Mouse (Mus musculus): Measurements from ENCODE around the gene Gemin6.
"Not testable (repeated sequence)": the region's sequence is repeated elsewhere in the genome, so short reads cannot be mapped to it uniquely, and the experiment has no call there.

Gene Gemin6

GRCm38 (mm10) chr17:80224326-80225116 is at the start of gene Gemin6:
Gene Gemin6, plus strand, starts transcription at chr17:80224441.
- DNase-seq (ENCODE audit: low spot score) = peak; percentile 59

DNA sequence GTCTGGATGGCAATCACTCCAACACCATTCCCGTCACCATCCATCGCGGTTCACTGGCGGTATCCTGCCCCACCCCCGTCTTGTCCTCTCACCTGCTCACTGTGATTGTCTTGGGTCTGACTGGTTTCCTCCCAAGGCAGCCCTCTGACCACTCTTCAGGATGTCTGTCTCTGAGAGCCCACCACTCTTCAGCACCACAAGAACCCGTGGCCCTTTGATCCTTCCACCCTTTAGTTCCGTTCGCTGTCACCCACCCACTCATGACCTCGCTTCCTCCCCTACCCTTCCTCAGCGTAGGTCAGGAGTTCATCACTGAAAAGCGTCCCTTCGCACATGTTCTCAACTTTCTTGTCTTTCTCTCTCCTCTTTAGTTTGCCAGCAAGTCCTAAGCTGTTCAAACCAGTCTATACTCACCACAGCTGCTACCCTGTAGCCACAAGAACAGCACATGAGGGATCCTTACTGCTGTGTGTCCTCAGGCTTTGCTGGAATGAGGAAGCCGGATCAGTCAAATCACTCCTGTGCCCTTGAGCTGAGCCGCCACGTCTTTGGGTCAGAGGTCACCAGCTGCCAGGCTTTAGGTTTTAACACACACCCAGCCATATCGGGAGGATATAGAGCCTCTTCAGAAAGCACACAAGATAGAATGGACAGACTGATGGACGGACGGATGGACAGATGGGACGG is 49.4 kb upstream of the Gemin6 start:
- no peak for DNase-seq (ENCODE audit: low spot score)

- no peak for DNase-seq (ENCODE audit: low spot score)
Observed at GRCm38 (mm10) chr17:80175386-80175739, 48.9 kb upstream of the Gemin6 start.

DNA sequence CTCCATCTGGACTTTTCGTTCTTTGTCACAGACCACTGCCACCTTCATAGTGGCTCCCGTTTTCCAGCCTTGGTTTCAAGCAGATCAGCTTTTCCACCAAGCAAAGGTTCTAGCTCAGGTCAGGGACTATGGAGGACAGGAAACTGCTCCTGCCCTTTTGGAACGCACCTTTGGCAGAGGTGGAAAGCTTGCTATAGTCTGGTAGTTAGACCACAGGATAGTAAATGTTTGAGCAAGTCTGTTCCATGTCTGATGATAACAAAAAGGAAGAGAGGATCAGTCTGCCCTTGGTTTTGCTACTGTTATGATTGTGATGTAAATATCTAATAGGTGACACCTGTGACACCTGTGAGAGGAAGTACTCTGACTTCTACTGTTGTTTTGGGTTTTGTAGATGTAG is 48.3 kb upstream of the Gemin6 start:
- no peak for DNase-seq (ENCODE audit: low spot score)

DNA sequence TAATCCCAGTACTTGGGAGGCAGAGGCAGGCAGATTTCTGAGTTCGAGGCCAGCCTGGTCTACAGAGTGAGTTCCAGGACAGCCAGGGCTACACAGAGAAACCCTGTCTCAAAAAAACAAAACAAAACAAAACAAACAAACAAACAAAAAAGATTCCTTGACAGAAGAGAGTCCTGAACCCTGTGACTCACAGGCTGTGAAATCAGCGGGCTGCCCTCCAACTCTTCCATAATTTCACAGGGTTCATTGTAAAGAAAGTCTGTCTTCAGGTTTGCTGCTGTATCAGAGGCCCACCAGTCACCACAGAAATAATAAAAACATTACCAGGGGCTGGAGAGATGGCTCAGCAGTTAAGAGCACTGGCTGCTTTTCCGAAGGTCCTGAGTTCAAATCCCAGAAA is 45.4 kb upstream of the Gemin6 start:
- DNase-seq (ENCODE audit: low spot score) = not testable (repeated sequence)

DNA sequence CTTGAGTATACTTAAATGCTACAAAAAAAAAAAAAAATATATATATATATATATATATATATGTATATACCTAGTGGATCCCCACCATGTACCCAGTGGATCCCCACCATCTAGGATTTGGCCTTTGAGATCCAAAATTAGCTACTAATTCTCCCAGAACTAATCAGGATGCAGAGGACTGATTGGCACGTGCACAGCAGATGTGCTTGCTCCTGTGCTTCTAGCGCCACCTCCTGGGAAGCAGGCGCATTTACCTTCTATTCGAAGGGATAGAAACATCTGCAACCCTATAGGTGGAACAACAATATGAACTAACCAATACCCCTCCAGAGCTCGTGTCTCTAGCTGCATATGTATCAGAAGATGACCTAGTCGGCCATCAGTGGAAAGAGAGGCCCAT is 44.3 kb upstream of the Gemin6 start:
- DNase-seq (ENCODE audit: low spot score) = peak; percentile 62

DNA sequence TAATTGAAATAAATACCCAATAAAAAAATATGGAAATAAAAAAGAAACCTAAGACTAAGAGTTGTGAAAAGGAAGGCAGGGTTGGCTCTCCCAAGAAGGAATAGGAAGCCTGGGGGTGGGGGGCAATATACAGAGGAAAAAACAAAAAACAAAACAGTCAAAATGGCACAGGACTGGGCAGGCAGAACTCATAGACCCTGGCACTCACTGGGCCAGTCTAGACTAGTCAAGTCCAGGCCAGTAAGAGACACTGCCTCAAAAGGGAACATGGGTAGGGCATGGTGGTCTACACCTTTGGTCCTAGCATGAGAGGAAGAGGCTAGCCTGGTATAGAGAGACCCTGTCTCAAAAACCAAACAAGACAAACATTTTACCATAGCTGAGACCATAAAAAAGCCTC is 43.8 kb upstream of the Gemin6 start:
- no peak for DNase-seq (ENCODE audit: low spot score)

DNA sequence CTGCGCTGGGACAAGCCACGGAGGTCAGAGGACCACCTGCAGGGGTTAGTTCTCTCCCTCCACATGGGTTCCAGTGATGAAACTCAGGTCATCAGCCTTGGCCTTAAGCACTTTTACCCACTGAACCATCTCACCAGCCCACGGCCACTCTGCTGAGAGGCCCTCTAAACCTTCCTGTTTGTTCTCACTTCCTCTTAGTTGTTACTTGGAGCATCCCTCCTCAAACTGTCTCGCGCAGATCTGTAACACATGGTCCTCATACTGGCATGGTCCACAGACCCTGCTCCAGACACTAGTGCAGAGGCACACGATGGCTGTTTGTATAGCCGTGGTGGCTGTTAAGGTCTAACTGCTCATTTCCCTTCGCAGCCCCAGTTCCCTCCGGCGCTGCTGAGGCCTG is 40.6 kb upstream of the Gemin6 start:
- no peak for DNase-seq (ENCODE audit: low spot score)

GRCm38 (mm10) chr17:80193075-80193474 is 31.2 kb upstream of the Gemin6 start:
- no peak for DNase-seq (ENCODE audit: low spot score)

GRCm38 (mm10) chr17:80199160-80199778 is 25.0 kb upstream of the Gemin6 start:
- no peak for DNase-seq (ENCODE audit: low spot score)

GRCm38 (mm10) chr17:80205657-80206056 is 18.6 kb upstream of the Gemin6 start:
- DNase-seq (ENCODE audit: low spot score) = no peak

DNA sequence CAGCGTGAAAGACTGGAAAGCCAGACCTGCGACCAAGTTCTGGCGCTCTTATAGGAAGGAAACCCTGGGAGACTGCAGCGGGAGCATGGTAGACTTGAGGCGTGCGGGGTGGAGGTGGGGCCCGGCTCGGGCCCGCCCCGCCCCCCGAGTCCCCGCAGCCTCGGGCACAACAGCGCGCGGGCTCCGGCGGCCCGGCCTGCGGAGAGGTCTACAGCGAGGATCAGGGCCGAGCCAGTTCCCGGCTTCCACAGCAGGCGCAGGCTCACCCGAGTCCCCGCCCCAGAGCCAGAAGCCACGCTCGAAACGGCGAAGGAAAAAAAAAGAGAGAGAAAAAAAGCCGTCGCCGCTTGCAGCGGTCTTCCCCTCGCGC is 18.0 kb upstream of the Gemin6 start:
- DNase-seq (ENCODE audit: low spot score) = no peak

DNA sequence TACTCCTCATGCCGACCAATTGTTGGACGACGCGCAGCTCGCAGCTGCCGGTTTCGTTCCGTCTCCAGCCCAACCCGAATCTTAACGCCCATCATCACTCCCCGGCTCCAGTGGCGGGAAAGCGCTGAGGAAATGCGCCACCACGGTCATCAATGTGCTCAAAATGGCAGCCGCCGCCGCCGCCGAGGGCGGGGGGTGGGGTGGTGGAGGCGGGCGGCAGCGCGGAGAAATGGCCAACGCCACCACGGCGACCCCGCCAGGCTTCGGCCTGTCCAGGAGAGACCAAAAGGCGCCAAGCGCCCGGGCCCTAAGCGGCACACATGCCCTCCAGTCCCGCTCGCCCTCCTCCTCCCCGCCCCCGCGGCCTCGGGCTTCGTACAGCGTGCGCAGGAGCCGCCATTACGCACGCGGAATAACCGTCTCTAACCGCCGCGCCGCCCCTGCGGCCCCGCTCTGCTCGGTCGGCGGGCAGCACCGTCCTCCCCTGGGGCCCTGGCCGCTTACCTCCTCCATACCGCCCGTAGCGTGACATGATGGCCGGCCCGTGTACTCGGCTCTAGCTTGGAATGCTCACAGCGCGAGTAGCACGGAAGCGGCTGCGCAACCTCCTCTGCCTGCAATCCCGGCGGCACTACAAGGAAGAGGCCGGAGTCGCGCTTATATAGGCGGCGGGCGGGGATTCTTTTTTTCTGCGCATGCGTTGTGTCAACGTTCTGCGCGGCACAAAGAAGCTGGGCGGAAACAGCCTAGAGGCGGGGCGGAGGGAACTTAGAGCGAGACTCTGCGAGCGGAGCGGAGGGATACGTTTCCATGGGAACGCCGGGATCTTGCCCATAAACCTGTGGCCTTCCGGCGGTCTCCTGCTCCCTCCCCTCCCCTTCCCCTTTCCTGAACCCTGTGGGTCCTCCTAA is 17.3 kb upstream of the Gemin6 start, which contains the start of the genes Srsf7 and Ttc39d:
Gene Srsf7 (minus strand): TSS at position 637 of the 911 bp plus-strand sequence.
Gene Ttc39d (plus strand): TSS at position 790 of the 911 bp plus-strand sequence.
- peak; percentile 98 for DNase-seq (ENCODE audit: low spot score)

DNA sequence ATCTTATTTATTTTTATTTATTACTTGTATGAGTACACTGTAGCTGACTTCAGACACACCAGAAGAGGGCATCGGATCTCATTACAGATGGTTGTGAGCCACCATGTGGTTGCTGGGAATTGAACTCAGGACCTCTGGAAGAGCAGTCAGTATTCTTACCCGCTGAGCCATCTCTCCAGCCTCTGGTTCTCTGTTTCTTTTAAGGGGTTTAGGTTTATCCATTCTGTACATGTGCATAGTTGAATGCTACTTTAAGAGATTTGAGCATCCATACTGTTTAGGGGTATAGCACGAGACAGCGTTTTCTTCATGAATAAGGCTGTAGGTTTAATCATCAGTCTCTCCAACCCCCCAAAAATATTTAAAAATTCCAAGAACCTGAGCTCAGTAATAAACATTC is 10.2 kb upstream of the Gemin6 start:
- not testable (repeated sequence) for DNase-seq (ENCODE audit: low spot score)

GRCm38 (mm10) chr17:80220131-80220530 is 4.1 kb upstream of the Gemin6 start:
- DNase-seq (ENCODE audit: low spot score) = no peak

GRCm38 (mm10) chr17:80221202-80221601 is 3.0 kb upstream of the Gemin6 start:
- DNase-seq (ENCODE audit: low spot score) = no peak

GRCm38 (mm10) chr17:80221890-80222628 is 2.2 kb upstream of the Gemin6 start:
- DNase-seq (ENCODE audit: low spot score) = no peak

DNA sequence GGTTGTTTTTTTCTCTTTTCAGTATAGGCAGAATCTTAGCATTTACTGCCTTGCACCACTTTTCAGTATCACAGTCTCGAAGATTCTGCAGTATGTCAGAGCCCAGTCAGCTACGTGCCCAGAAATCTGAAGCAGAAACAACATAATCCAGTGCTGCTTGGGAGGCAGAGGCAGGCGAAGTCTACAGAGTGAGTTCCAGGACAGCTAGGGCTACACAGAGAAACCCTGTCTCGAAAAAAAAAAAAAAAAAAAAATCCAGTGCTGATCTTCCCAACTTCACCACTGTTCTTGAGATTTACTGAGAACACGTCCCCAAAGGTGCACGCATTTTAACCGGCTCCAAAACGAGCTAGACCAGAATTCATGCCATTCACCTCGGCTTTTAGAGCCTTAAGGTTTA is 412 bp upstream of the Gemin6 start:
- DNase-seq (ENCODE audit: low spot score) = no peak

GRCm38 (mm10) chr17:80225142-80225541 is 901 bp downstream of the Gemin6 start:
- DNase-seq (ENCODE audit: low spot score) = not testable (repeated sequence)

GRCm38 (mm10) chr17:80229396-80229795 is 5.2 kb downstream of the Gemin6 start:
- DNase-seq (ENCODE audit: low spot score) = no peak

DNA sequence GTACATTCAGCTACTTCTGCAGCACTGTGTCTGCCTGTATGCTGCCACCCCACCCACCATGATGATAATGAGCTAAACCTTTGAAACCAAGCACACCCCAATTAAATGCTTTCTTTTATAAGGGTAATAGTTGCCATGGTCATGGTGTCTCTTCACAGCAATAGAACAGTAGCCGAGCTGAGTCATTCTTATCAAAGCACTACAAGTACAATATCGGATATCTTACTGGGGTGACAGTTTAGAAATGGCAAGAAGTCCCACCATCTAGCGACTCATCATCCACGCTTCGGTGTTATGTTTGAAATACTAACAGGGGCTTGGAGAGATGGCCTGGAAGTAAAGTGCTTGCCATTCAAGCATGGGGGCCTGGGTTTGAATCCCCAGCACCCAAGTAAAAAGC is 9.6 kb downstream of the Gemin6 start:
- DNase-seq (ENCODE audit: low spot score) = no peak

Measured in ovary, postnatal 14 days (tissue).